Mouse (Mus musculus): ENCODE measurements at regions not wholly inside any gene's neighbourhood (a gene's known extent, or its start where the extent isn't known, plus 50 kb on each side); places are given as distances from the start of the nearest gene placed in this dataset.

DNA sequence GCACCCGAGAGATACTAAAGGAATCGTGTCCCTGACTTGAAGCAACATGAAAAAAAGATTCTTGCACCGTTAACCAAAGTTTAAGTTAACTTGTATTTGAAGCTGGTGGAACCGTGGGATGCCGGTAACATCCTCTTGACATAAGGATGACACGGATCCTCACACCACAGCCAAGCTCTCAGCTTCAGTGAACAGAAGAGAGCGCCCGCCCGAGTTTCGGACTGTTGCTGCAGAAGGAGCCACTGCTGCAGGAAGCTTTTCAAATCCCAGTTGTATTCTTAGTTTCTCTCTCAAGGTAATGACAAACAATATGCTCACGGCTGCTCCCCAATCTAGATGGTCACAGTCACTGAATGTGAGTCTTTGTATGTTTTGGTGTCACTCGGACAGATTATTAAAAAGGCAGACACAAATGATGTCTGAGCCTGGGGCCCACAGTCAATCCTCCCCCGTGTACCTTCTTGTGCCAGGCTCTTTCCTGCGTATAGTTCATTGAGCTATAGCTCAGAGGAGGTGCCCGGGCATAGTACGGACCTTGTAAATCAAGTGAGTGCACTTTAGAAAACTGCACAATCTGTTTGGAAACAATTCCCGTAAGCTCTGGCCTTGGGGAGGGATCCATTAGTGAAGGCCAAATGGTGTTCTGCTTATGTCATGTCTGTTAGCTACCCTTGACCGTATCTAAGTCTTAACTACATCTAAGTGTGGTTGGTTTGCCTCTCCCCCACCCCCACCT lies 99.3 kb upstream of the Ankrd55 start:
- Histone ChIP-seq H3K4me3 (no peak overlapping the region), H3K4me1 (ENCODE audit: control insufficient read depth, insufficient read depth, low read length) (peaks cover 3% of the 10 kb centered on the region), H3K27ac (peak overlapping the region; percentile 74), H3K36me3 (ENCODE audit: control insufficient read depth, insufficient read depth, low read length) (no peaks in the 10 kb centered on the region), H3K27me3 (ENCODE audit: control insufficient read depth, insufficient read depth, low read length) (no peaks in the 10 kb centered on the region), H3K79me2 (replicated peaks; ENCODE audit: control insufficient read depth, insufficient read depth, low read length) (no peaks in the 10 kb centered on the region), H3K9ac (ENCODE audit: low read depth, low read length) (no peak overlapping the region)
- no peak for TF ChIP-seq EP300 (IDR thresholded peaks at IDR 0.05; ENCODE audit: insufficient read depth, low read depth, low read length)
- WGBS, result 70% methylated on average over 18 of the region's 18 CpGs
- intact Hi-C loops (cut with DNase I), result loop anchor here (5.0 kb wide), 1 partner anchor 63 kb away; no protein-coding TSS in a partner anchor
- DNase-seq, result no peak

GRCm38 (mm10) chr13:112189605-112190004 lies 98.6 kb upstream of the Ankrd55 start:
- TF ChIP-seq POLR2A (IDR thresholded peaks at IDR 0.05; ENCODE audit: insufficient read depth, low read depth, low read length), result no peak
- TF ChIP-seq EP300 (IDR thresholded peaks at IDR 0.05; ENCODE audit: insufficient read depth, low read depth, low read length), result no peak
- TF ChIP-seq CTCF (IDR thresholded peaks at IDR 0.05), result no peak
- Histone ChIP-seq H3K27me3 (ENCODE audit: control insufficient read depth, insufficient read depth, low read length) (no peaks in the 10 kb centered on the region), H3K4me3 (no peak overlapping the region), H3K79me2 (replicated peaks; ENCODE audit: control insufficient read depth, insufficient read depth, low read length) (no peaks in the 10 kb centered on the region), H3K36me3 (ENCODE audit: control insufficient read depth, insufficient read depth, low read length) (no peaks in the 10 kb centered on the region), H3K9ac (ENCODE audit: low read depth, low read length) (no peak overlapping the region), H3K27ac (no peak overlapping the region), H3K4me1 (ENCODE audit: control insufficient read depth, insufficient read depth, low read length) (peaks cover 3% of the 10 kb centered on the region)
- 69% methylated on average over 5 of the region's 5 CpGs for WGBS
- intact Hi-C loops (cut with DNase I), result loop anchor here (5.0 kb wide), 1 partner anchor 63 kb away; no protein-coding TSS in a partner anchor
- DNase-seq, result no peak

GRCm38 (mm10) chr13:112192192-112192905 lies 95.9 kb upstream of the Ankrd55 start:
- Histone ChIP-seq H3K27me3 (ENCODE audit: control insufficient read depth, insufficient read depth, low read length) (no peaks in the 10 kb centered on the region), H3K9ac (ENCODE audit: low read depth, low read length) (no peak overlapping the region), H3K4me1 (ENCODE audit: control insufficient read depth, insufficient read depth, low read length) (peaks cover 7% of the 10 kb centered on the region), H3K4me3 (no peak overlapping the region), H3K79me2 (replicated peaks; ENCODE audit: control insufficient read depth, insufficient read depth, low read length) (no peaks in the 10 kb centered on the region), H3K36me3 (ENCODE audit: control insufficient read depth, insufficient read depth, low read length) (no peaks in the 10 kb centered on the region), H3K27ac (no peak overlapping the region)
- WGBS, result 36% methylated on average over 9 of the region's 9 CpGs
- TF ChIP-seq POLR2A (IDR thresholded peaks at IDR 0.05; ENCODE audit: insufficient read depth, low read depth, low read length) (no peak), EP300 (IDR thresholded peaks at IDR 0.05; ENCODE audit: insufficient read depth, low read depth, low read length) (no peak), CTCF (IDR thresholded peaks at IDR 0.05) (no peak)
- intact Hi-C loops (cut with DNase I), result no loop called here
- no peak for DNase-seq

- Histone ChIP-seq H3K36me3 (ENCODE audit: control insufficient read depth, insufficient read depth, low read length) (no peaks in the 10 kb centered on the region; the same call in 1 of the 2 replicates), H3K9ac (ENCODE audit: low read depth, low read length) (no peak overlapping the region)
- WGBS, result 91% methylated on average over 5 of the region's 5 CpGs
Observed at GRCm38 (mm10) chr13:112193676-112194075, 94.6 kb upstream of the Ankrd55 start.

GRCm38 (mm10) chr13:112194991-112195390 lies 93.3 kb upstream of the Ankrd55 start:
- H3K27me3 ChIP-seq (ENCODE audit: control insufficient read depth, insufficient read depth, low read length), result no peaks in the 10 kb centered on the region
- TF ChIP-seq EP300 (IDR thresholded peaks at IDR 0.05; ENCODE audit: insufficient read depth, low read depth, low read length), result no peak
- H3K4me1 ChIP-seq (ENCODE audit: control insufficient read depth, insufficient read depth, low read length), result peaks cover 11% of the 10 kb centered on the region
- WGBS, result 92% methylated on average over 5 of the region's 5 CpGs
- H3K79me2 ChIP-seq (replicated peaks; ENCODE audit: control insufficient read depth, insufficient read depth, low read length), result no peaks in the 10 kb centered on the region
- no peaks in the 10 kb centered on the region; the same call in 1 of the 2 replicates for H3K36me3 ChIP-seq (ENCODE audit: control insufficient read depth, insufficient read depth, low read length)
- intact Hi-C loops (cut with DNase I), result loop anchor here (5.0 kb wide), 2 partner anchors 93 to 238 kb away; no protein-coding TSS in a partner anchor
- no peak overlapping the region for H3K4me3 ChIP-seq
- H3K27ac ChIP-seq, result no peak overlapping the region
- DNase-seq, result no peak
- no peak overlapping the region for H3K9ac ChIP-seq (ENCODE audit: low read depth, low read length)

More at GRCm38 (mm10) chr13:112193676-112194075, 94.6 kb upstream of the Ankrd55 start:
- Histone ChIP-seq H3K27me3 (ENCODE audit: control insufficient read depth, insufficient read depth, low read length) (no peaks in the 10 kb centered on the region), H3K79me2 (replicated peaks; ENCODE audit: control insufficient read depth, insufficient read depth, low read length) (no peaks in the 10 kb centered on the region), H3K4me3 (no peak overlapping the region), H3K4me1 (ENCODE audit: control insufficient read depth, insufficient read depth, low read length) (peaks cover 11% of the 10 kb centered on the region), H3K27ac (no peak overlapping the region)
- no peak for TF ChIP-seq EP300 (IDR thresholded peaks at IDR 0.05; ENCODE audit: insufficient read depth, low read depth, low read length)
- TF ChIP-seq CTCF (IDR thresholded peaks at IDR 0.05), result no peak
- TF ChIP-seq POLR2A (IDR thresholded peaks at IDR 0.05; ENCODE audit: insufficient read depth, low read depth, low read length), result no peak
- DNase-seq, result no peak
- intact Hi-C loops (cut with DNase I), result no loop called here

- 4% methylated on average over 13 of the region's 13 CpGs for WGBS
- peak; percentile 82 to 87 for DNase-seq
- Histone ChIP-seq H3K79me2 (replicated peaks; ENCODE audit: control insufficient read depth, insufficient read depth, low read length) (no peaks in the 10 kb centered on the region), H3K36me3 (ENCODE audit: control insufficient read depth, insufficient read depth, low read length) (no peaks in the 10 kb centered on the region; the same call in 1 of the 2 replicates), H3K4me3 (peak overlapping the region; percentile 40), H3K9ac (ENCODE audit: low read depth, low read length) (peak overlapping the region; percentile 50; the same call in 1 of the 2 replicates), H3K27ac (peak overlapping the region; percentile 62), H3K4me1 (ENCODE audit: control insufficient read depth, insufficient read depth, low read length) (peaks cover 9% of the 10 kb centered on the region), H3K27me3 (ENCODE audit: control insufficient read depth, insufficient read depth, low read length) (no peaks in the 10 kb centered on the region)
- peak; percentile 77 for TF ChIP-seq EP300 (IDR thresholded peaks at IDR 0.05; ENCODE audit: insufficient read depth, low read depth, low read length)
- peak; percentile 27; the same call in 1 of the 2 replicates for TF ChIP-seq POLR2A (IDR thresholded peaks at IDR 0.05; ENCODE audit: insufficient read depth, low read depth, low read length)
- peak; percentile 93 for TF ChIP-seq CTCF (IDR thresholded peaks at IDR 0.05)
- intact Hi-C loops (cut with DNase I), result loop anchor here (1.0 to 5.0 kb wide), 6 partner anchors 62 to 408 kb away; partner anchors contain the start of gene Map3k1
Observed at GRCm38 (mm10) chr13:112196789-112197188, 91.5 kb upstream of the Ankrd55 start.

All from heart, adult 2 months (tissue).